Mouse (Mus musculus) thymus, postnatal 14 days (tissue): ENCODE data around the gene Gm21118.
"Not testable (repeated sequence)": the region's sequence is repeated elsewhere in the genome, so short reads cannot be mapped to it uniquely, and the experiment has no call there.

Source experiments
- DNase-seq: peaks from one replicate; pipeline ENCODE4 v3.0.0; 2021

The Gm21118 gene

DNA sequence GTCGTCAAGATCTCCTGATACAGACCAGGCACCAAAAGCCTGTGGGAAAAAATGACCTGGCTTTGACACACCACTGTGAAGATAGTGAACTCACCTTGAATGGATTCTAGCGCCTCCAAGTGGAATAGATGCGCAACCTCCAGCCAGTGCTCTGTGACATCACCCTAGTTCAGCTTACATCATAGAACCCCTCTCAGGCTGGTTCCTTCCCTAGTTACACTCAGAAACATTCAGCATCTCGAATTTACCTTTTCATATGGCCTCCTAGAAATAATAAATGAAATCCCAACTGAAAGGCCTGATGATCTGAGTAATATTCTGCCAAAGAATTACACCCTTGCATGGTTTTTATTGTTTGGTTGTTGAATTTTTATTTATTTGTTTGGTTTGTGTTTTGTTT, at the start of gene Gm21118:
TSS of gene Gm21118 (minus strand) at position 101 of the 400 bp plus-strand sequence.
- not testable (repeated sequence) for DNase-seq

DNA sequence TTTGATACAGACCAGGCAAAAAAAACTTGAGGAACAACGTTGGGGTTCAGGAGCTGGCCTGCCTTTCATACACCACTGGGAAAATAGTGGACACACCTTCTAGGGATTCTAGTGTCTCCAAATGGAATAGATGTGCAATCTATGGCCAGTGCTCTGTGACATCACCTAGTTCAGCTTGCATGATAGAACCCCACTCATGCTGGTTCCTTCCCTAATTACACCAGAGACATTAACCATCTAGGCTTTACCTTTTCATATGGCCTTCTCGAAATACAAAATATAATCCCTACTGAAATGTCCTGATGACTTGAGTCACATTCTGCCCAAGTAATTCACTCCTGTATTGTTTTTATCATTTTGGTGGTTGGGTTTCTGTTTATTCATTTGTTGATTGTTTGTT, 29.7 kb upstream of the Gm21118 start, which contains the start of the genes Gm29423 and Gm29644:
TSS of gene Gm29423 (minus strand) at position 101 of the 400 bp plus-strand sequence.
TSS of gene Gm29644 (minus strand) at position 157 of the 400 bp plus-strand sequence.
- DNase-seq: not testable (repeated sequence)
